Mouse (Mus musculus): ENCODE data around the gene Camk1d.
A peak's percentile ranks its signal among the peaks of the same experiment; 100 is the strongest.
"Not testable (repeated sequence)": the region's sequence is repeated elsewhere in the genome, so short reads cannot be mapped to it uniquely, and the experiment has no call there.

The Camk1d gene

GRCm38 (mm10) chr2:5607920-5608841 is 106.1 kb downstream of the Camk1d start:
- no peak for DNase-seq

DNA sequence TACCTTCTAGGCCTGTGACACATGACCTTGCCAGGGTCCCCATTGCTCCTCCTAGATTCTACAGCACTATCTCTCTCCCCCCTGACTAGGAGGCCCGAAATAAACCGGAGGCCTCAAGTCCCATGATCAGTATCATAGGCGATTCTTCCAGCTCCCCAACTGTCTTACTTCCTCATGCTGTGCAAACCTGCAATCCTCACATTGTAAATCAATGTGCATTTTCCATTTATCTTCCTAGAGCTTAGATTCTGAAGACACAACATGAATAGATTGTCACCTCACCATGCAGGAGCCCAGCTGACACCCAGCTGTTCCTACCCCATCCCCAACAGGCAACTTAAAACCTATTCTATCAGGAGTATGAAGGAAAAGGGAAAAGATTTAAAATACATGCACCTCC is 108.5 kb downstream of the Camk1d start:
- no peak for DNase-seq

GRCm38 (mm10) chr2:5602044-5602443 is 112.3 kb downstream of the Camk1d start:
- DNase-seq = no peak

- DNase-seq = not testable (repeated sequence)
These were observed 113.1 kb downstream of the Camk1d start for GRCm38 (mm10) chr2:5601243-5601642.

DNA sequence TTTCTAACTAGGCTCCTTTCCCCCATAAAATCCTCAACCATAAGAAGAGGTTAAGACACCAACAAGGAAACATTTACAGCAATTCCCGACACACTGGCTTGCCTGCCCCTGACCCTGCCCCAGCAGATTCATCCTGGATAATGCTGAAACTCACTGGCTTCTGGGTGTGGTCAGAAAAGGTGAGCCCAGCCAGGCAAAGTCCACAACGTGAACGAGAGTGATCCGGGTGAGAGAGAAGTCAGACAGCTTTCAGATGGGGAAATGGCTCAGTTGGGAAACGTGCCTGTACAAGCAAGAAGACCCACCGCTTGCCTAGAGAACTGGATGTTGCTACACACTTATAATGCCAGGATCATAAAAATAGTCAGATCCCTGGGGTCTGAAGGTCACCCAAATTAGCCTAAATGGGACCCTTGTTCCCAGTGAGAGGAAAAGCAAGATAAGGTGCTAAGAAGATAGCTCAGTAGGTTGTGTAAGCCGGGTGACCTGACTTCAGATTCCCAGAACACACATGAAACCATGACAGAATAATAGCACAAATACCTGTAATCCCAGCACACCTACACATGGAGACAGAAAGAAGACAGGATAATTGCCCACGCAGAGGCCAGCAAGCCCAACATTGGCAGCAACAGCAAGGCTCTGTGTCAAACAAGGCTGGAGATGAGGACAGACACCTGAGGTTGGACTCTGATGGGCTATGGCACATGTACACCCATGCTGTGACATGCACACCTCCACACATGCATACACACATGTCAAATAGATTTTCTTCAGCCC is 113.9 kb downstream of the Camk1d start:
- no peak for DNase-seq

DNA sequence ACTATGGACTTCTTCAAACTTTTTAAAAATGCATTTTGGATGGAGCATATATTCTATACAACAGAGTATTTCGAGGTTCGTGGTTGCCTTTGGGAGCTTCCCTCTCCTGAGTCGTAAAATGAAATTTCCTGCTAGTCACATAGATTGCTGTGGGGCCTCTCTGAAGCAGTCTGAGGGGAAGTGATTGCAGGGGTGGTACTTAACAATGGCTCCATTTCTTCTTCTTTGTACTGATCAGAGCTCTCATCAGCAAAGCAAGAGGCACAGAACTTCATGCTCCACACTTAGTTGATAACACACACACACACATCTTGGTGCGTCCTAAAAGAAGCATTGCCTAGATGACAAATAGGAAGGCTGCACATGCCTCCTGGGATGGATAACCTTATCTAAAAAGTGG is 114.6 kb downstream of the Camk1d start:
- DNase-seq = no peak

- DNase-seq = no peak
These were observed 115.8 kb downstream of the Camk1d start for GRCm38 (mm10) chr2:5598533-5598932.

DNA sequence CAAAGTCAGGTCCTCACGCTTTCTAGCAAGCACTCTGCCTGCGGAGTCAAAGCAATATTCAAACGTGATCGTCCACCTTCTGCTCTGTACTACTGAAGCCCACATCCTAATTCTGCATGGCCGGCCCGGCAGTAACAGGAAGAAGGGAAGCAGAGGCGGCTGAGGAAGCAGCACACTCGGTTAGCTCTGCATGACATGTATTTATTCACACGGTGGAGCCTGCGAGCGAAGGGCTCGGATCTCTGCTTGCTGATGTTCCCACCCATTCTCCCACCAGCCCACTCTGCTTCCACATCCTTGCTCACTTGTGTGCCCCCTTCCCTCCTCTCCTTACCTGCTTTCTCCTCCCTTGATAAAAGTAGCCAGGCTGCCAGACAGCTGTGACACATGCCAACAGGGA is 117.4 kb downstream of the Camk1d start:
- DNase-seq = peak; percentile 24 to 26

- no peak for DNase-seq
These were observed 118.7 kb downstream of the Camk1d start for GRCm38 (mm10) chr2:5595356-5596191.

DNA sequence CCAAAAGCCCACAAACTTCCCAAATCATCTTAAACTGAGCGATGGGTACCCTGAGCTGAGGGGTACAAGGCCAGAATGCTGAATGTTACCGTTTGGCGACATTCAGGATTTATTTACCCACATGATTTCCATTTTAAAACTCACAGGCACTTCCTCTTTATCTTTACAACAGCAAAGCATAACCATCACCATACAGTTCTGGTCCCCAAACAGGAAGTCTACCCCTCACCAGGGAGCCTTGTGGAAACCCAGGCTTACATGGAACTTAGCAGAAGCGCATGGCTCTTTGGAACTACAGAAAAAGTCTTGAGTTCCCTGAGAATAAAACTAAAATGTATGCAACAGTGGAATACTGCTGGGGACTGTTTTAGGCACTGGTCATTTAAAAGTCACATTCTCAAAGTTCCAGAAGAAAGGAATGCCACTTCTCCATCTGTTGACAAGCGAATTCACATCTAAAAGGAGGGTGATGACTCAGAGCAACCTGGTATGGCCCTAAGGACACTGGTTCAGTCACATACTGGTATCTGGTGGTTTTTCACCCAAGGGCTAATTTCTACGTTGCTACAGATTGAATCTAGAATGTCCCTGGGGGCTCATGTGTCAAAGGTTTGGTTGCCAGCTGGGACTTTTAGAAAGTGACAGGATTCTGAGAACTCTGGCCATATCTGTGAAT is 121.7 kb downstream of the Camk1d start:
- peak; percentile 14 to 17 for DNase-seq

- DNase-seq = no peak
These were observed 124.2 kb downstream of the Camk1d start for GRCm38 (mm10) chr2:5590074-5590473.

DNA sequence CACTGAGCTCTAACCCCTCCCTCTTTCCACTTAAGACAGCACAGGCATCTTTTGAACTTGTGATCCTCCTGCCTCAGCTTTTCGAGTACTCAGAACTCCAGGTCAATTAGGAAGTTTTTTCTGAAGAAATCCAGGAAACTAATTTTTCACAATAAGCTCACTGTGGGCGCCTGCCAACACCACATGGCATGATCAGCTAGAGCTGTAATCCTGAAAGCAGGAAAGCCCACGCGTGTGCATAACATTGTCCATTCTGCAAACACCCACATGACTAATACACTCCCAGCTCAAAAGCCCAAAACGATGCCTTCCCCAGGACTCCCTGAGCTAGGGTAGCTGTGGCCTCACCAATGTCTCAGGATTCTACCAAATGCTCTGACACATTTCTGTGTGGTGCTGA is 125.2 kb downstream of the Camk1d start:
- DNase-seq = no peak

- no peak for DNase-seq
These were observed 125.9 kb downstream of the Camk1d start for GRCm38 (mm10) chr2:5588329-5588982.

DNA sequence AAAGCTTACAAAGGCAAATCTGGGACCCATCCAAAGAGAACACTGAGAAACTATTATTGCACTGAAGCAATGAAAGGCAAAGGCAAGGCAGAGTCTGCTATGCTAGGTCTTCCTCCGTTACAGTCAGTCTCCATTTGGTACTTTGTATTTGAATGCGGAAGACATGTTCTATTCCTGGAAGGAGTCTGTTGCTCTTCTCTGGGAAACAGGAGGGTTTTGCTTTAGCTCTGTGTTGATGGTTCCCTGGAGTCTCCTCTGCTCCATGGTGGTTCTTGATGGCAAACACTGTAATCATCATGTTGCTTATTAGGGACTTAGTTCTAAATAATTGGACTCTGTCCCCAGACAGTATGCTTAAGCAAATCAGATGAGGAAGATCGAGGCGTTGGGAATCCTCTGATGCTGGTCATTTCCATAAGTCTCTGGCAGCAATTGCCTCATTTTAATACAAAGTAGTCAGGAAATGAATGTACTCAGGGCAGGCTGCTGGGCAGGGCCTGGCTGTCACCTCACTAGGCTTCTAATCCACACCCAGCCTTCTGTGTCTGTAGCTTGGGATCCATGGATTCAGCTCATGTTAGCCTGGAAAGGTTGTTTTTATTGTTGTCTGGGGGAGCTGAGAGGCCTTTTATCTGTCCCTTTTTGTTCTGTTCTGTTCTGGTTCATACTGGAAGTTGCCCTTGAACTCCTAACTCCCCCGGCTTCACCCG is 129.8 kb downstream of the Camk1d start:
- DNase-seq = no peak

- no peak for DNase-seq
These were observed 134.9 kb downstream of the Camk1d start for GRCm38 (mm10) chr2:5579391-5579790.

DNA sequence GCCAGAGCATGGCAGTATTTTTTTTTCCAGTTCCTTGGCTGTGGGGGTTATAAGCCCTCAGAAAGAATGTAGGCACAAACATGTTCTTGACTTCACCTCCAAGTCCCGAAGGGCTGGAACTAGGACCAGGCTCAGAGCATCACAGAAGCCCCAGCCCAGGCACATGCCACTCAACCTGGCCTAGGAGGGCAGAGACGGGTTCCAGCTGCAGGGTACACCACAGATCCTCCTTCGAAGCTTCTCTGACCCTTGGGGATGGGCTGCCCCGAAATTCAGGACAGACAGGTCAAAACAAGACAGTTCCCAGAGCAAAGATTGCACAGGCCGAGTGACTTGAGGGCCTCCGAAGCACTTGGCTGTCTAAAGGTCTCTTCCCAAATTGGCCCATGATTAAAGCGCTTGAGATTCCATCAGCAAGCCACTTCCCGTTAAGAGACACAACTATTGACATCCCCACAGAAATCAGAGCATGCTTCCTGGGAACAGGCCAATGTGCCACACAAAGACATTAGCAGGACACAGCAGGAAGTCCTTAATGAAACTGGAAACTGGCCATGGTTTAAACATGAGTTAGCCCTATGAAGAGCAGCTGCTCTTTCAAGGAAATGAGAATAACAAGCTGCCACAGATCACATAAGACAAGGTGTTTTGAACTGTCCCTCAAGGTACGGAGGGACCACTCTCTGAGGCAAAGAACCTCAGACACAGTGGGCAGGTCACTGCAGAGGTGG is 136.8 kb downstream of the Camk1d start:
- no peak for DNase-seq

GRCm38 (mm10) chr2:5572314-5573006 is 141.9 kb downstream of the Camk1d start:
- DNase-seq = no peak

DNA sequence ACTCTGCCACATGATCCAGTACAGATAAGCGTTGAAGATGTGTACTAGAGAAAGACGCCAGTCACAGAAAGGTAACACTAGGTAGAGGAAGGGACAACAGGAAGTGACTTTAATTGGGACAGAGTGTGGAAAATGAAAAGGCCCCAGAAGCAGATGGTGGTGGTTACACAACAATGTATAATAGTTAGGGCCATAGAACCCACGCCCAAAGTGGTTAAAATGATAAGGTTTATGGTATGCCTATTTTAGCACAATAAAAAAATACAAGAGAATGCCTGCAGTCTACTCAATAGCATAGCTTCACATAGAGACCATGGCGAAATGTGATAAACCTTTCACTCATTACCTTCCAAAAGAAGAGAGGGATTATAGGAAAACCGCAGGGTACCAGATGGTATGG is 147.7 kb downstream of the Camk1d start:
- no peak for DNase-seq

DNA sequence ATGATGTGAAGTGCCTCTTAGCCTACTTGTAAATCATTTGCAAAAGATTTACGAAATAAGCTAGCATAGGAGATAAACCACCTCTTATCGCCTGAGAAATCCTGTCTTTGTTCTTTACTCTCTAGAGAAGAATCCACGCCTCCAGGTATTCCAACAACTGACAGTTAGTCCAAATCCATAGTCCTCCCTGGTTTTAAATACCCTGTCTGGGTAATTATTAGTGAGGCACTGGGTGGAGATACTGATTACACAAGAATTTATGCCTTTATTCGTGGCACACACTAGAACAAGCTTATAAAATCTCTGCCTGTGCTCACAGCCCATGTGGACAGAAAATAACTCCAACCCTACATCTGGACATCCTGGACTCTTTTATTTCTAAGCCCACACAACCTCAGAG is 150.6 kb downstream of the Camk1d start:
- DNase-seq = no peak

DNA sequence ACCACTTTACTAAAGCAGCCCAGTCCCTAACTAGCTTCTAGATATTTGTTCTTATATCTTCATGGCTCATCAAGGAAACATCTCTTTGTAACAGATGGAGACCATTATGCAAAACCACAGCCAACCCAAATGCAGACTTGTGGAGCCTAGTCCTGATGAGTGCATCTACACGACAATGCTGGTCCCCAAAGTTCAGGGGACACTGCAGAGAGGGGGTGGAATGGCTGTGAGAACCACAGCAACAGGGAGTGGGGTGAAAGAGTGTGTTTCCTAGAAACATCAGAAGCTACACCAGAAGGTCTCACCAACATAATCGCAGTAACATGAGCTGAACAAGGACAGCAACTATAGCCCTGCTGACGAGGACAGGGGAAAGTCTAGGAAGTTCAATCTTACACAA is 152.9 kb downstream of the Camk1d start:
- DNase-seq = no peak
